Mouse (Mus musculus): ENCODE measurements around the gene Idh3g.
A peak's percentile ranks its signal among the peaks of the same experiment; 100 is the strongest.

The Idh3g gene

GRCm38 (mm10) chrX:73786364-73787224 is at the start of gene Idh3g, which contains the start of gene Ssr4:
TSS of gene Idh3g (minus strand) at chrX:73786897.
TSS of gene Ssr4 (plus strand) at chrX:73787028.
- DNase-seq (ENCODE audit: low spot score): peak; percentile 86

- no peak for DNase-seq (ENCODE audit: low spot score)
These were observed 49.0 kb upstream of the Idh3g start for GRCm38 (mm10) chrX:73835731-73836130.

- DNase-seq (ENCODE audit: low spot score): peak; percentile 26
These were observed 37.8 kb upstream of the Idh3g start, which contains the start of gene Pdzd4 for GRCm38 (mm10) chrX:73824185-73825151. TSS of gene Pdzd4 (minus strand) at chrX:73824969.

GRCm38 (mm10) chrX:73823747-73824146 is 37.0 kb upstream of the Idh3g start:
- DNase-seq (ENCODE audit: low spot score): no peak

GRCm38 (mm10) chrX:73816596-73817314 is 30.1 kb upstream of the Idh3g start:
- DNase-seq (ENCODE audit: low spot score): no peak

GRCm38 (mm10) chrX:73815072-73815471 is 28.4 kb upstream of the Idh3g start:
- no peak for DNase-seq (ENCODE audit: low spot score)

- DNase-seq (ENCODE audit: low spot score): no peak
These were observed 19.1 kb upstream of the Idh3g start for GRCm38 (mm10) chrX:73805814-73806213.

GRCm38 (mm10) chrX:73798502-73798901 is 11.8 kb upstream of the Idh3g start:
- DNase-seq (ENCODE audit: low spot score): peak; percentile 62

- DNase-seq (ENCODE audit: low spot score): no peak
These were observed 10.8 kb upstream of the Idh3g start for GRCm38 (mm10) chrX:73797511-73797910.

- no peak for DNase-seq (ENCODE audit: low spot score)
These were observed 6.8 kb upstream of the Idh3g start for GRCm38 (mm10) chrX:73793505-73793904.

- DNase-seq (ENCODE audit: low spot score): no peak
These were observed 6.3 kb upstream of the Idh3g start for GRCm38 (mm10) chrX:73793039-73793438.

- DNase-seq (ENCODE audit: low spot score): no peak
These were observed 1.8 kb upstream of the Idh3g start for GRCm38 (mm10) chrX:73788501-73788900.

- DNase-seq (ENCODE audit: low spot score): no peak
These were observed 495 bp upstream of the Idh3g start for GRCm38 (mm10) chrX:73787225-73787558.

- DNase-seq (ENCODE audit: low spot score): no peak
These were observed 1.0 kb downstream of the Idh3g start for GRCm38 (mm10) chrX:73785666-73786065.

GRCm38 (mm10) chrX:73782227-73782626 is 4.5 kb downstream of the Idh3g start:
- DNase-seq (ENCODE audit: low spot score): no peak

GRCm38 (mm10) chrX:73774802-73775483 is 11.8 kb downstream of the Idh3g start:
- no peak for DNase-seq (ENCODE audit: low spot score)

- no peak for DNase-seq (ENCODE audit: low spot score)
These were observed 12.4 kb downstream of the Idh3g start, which contains the start of gene Srpk3 for GRCm38 (mm10) chrX:73774168-73774760. TSS of gene Srpk3 (plus strand) at chrX:73774405.

GRCm38 (mm10) chrX:73767267-73767666 is 19.4 kb downstream of the Idh3g start:
- DNase-seq (ENCODE audit: low spot score): no peak

- DNase-seq (ENCODE audit: low spot score): no peak
These were observed 21.4 kb downstream of the Idh3g start for GRCm38 (mm10) chrX:73765311-73765710.

GRCm38 (mm10) chrX:73758611-73759290 is 27.9 kb downstream of the Idh3g start:
- DNase-seq (ENCODE audit: low spot score): no peak

Measured in urinary bladder, postnatal 25 days (tissue).